Mouse (Mus musculus) v-Abl transformed pro-B cells (cell line): ENCODE measurements around the gene Ccr7.

Source experiments
- in situ Hi-C, 2 experiments: fragments of 400-800 bp; cut with MboI; formaldehyde crosslinking; loops; one replicate each; pipeline ENCODE4 v1.15.1; 2025; ENCODE audit not compliant: unreplicated experiment in 2 of 2

The Ccr7 gene

GRCm38 (mm10) chr11:99154987-99155641 lies at the start of gene Ccr7:
Ccr7 (minus strand) TSS chr11:99155077.
- in situ Hi-C loops, result loop anchor here (5.0 kb wide), 1 partner anchor 32 kb away; no protein-coding TSS in a partner anchor

- in situ Hi-C loops, result loop anchor here (5.0 to 10.0 kb wide), 2 partner anchors 37 to 54 kb away; no protein-coding TSS in a partner anchor
Observed at GRCm38 (mm10) chr11:99189154-99189582, 34.3 kb upstream of the Ccr7 start.

GRCm38 (mm10) chr11:99187348-99187747 lies 32.5 kb upstream of the Ccr7 start:
- in situ Hi-C loops, result loop anchor here (5.0 to 10.0 kb wide), 2 partner anchors 35 to 53 kb away; no protein-coding TSS in a partner anchor

- in situ Hi-C loops, result loop anchor here (5.0 to 10.0 kb wide), 2 partner anchors 35 to 52 kb away; no protein-coding TSS in a partner anchor
Observed at GRCm38 (mm10) chr11:99186836-99187235, 32.0 kb upstream of the Ccr7 start.

GRCm38 (mm10) chr11:99182575-99182974 lies 27.7 kb upstream of the Ccr7 start:
- in situ Hi-C loops, result loop anchor here in 1 of 2 experiments (10.0 kb wide), 1 partner anchor 48 kb away; no protein-coding TSS in a partner anchor

- in situ Hi-C loops, result loop anchor here in 1 of 2 experiments (10.0 kb wide), 1 partner anchor 45 kb away; no protein-coding TSS in a partner anchor
Observed at GRCm38 (mm10) chr11:99180071-99180470, 25.2 kb upstream of the Ccr7 start.

GRCm38 (mm10) chr11:99177925-99178198 lies 23.0 kb upstream of the Ccr7 start:
- in situ Hi-C loops, result no loop called here

- in situ Hi-C loops, result no loop called here
Observed at GRCm38 (mm10) chr11:99177054-99177924, 22.4 kb upstream of the Ccr7 start.

- in situ Hi-C loops, result no loop called here
Observed at GRCm38 (mm10) chr11:99172002-99172401, 17.1 kb upstream of the Ccr7 start.

- in situ Hi-C loops, result no loop called here
Observed at GRCm38 (mm10) chr11:99171442-99171841, 16.6 kb upstream of the Ccr7 start.

- in situ Hi-C loops, result no loop called here
Observed at GRCm38 (mm10) chr11:99170547-99171267, 15.8 kb upstream of the Ccr7 start.

GRCm38 (mm10) chr11:99170005-99170404 lies 15.1 kb upstream of the Ccr7 start:
- in situ Hi-C loops, result no loop called here

GRCm38 (mm10) chr11:99169438-99169837 lies 14.6 kb upstream of the Ccr7 start:
- in situ Hi-C loops, result no loop called here

GRCm38 (mm10) chr11:99168030-99168474 lies 13.2 kb upstream of the Ccr7 start:
- in situ Hi-C loops, result no loop called here

GRCm38 (mm10) chr11:99167576-99167975 lies 12.7 kb upstream of the Ccr7 start:
- in situ Hi-C loops, result no loop called here

- in situ Hi-C loops, result no loop called here
Observed at GRCm38 (mm10) chr11:99166241-99166640, 11.4 kb upstream of the Ccr7 start.

GRCm38 (mm10) chr11:99165031-99165752 lies 10.3 kb upstream of the Ccr7 start:
- in situ Hi-C loops, result no loop called here

GRCm38 (mm10) chr11:99162972-99163686 lies 8.3 kb upstream of the Ccr7 start:
- in situ Hi-C loops, result no loop called here

- in situ Hi-C loops, result no loop called here
Observed at GRCm38 (mm10) chr11:99161648-99162047, 6.8 kb upstream of the Ccr7 start.
